Comparison of ENCODE assay signal across 21 mouse cellular contexts in genomic region chr14:76455159-76455558, GRCm38 (mm10). TPM values are rescaled to one million over a fixed set of nuclear protein-coding genes. Genes with fewer than 3 reads are reported as not detected.
DNase-seq lines count a peak whose midpoint lies in the region; ATAC-seq and TF ChIP-seq lines count a peak whose summit lies in the region.
"Had no signal": no experiment of that assay in that cellular context is flagged by ENCODE, and none has a peak within 500 bp of the region (broad histone marks: within the 10 kb centered on the region; RNA-seq: fewer than 3 reads in every experiment).

No protein-coding gene starts in this region.

- WGBS in lung, embryonic 14.5 days = 75% methylated on average over 7 of the region's 7 CpGs

- no peaks in the 10 kb centered on the region for H3K79me3 ChIP-seq in C2C12 (ENCODE audit: low read depth)

- no peak for TF ChIP-seq CTCF in lung, embryonic 14.5 days (IDR thresholded peaks at IDR 0.05; ENCODE audit: low read depth)
- TF ChIP-seq CTCF in C2C12 (IDR thresholded peaks at IDR 0.05; ENCODE audit: control insufficient read depth, insufficient read depth, insufficient read length) = no peak

- DNase-seq in frontal cortex, postnatal 14 days (ENCODE audit: low spot score in 2 of 2) = no peak
- peak; percentile 9 for DNase-seq in lung, embryonic 14.5 days
- DNase-seq in lung, postnatal 36 days = no peak
- peak; percentile 14 for DNase-seq in adipocyte (ENCODE audit: low spot score)
- DNase-seq in ovary, postnatal 14 days (ENCODE audit: low spot score) = no peak
- DNase-seq: adrenal gland, postnatal 36 days; B cell, adult 2 months; cerebellum, adult 8-10 months; gastrocnemius, postnatal 10 days; heart, adult 2 months; kidney, adult 11 months; lung, postnatal 14 days; right cerebral cortex, adult 18-20 months; thymus, postnatal 36 days had no signal

- H3K27ac ChIP-seq in lung, embryonic 14.5 days (ENCODE audit: low read depth) = 0 out of 2 replicates have a peak overlapping the region, but pooled peaks have one; percentile 8
- H3K27ac ChIP-seq: embryonic facial prominence, embryonic 10.5 days; heart, adult 2 months; limb, embryonic 12.5 days; liver, embryonic 12.5 days had no signal

- H3K4me3 ChIP-seq in lung, embryonic 14.5 days (ENCODE audit: low read depth, low read length) = no peak overlapping the region
- no peak overlapping the region for H3K4me3 ChIP-seq in C2C12 (ENCODE audit: insufficient read depth, poor library complexity, severe bottlenecking)
- H3K4me3 ChIP-seq: embryonic facial prominence, embryonic 10.5 days; heart, adult 2 months; limb, embryonic 12.5 days; liver, embryonic 12.5 days had no signal

- no peaks in the 10 kb centered on the region for H3K36me3 ChIP-seq in lung, embryonic 14.5 days (ENCODE audit: insufficient read depth)
- H3K36me3 ChIP-seq in C2C12 (ENCODE audit: control insufficient read depth, insufficient read depth) = no peaks in the 10 kb centered on the region
- H3K36me3 ChIP-seq: liver, embryonic 12.5 days had no signal

- H3K9ac ChIP-seq in lung, embryonic 14.5 days = no peak overlapping the region
- H3K9ac ChIP-seq: limb, embryonic 12.5 days; liver, embryonic 12.5 days had no signal

- H3K4me2 ChIP-seq in lung, embryonic 14.5 days = no peak overlapping the region
- H3K4me2 ChIP-seq: limb, embryonic 12.5 days; liver, embryonic 12.5 days had no signal

- 0 out of 2 replicates have a peak, but pooled peaks have one; percentile 17 for ATAC-seq in frontal cortex, adult (ENCODE audit: low TSS enrichment)
- ATAC-seq in lung, embryonic 14.5 days (ENCODE audit: insufficient read depth) = no peak
- no peak for ATAC-seq in erythroid progenitor cell, adult 5-6 weeks (replicated peaks; ENCODE audit: low FRiP score, poor library complexity, severe bottlenecking)
- ATAC-seq: activated CD4-positive, CD25-positive, alpha-beta regulatory T cell, adult 4 months; liver, embryonic 12.5 days had no signal

- H3K9me3 ChIP-seq in lung, embryonic 14.5 days (ENCODE audit: low read depth, low read length) = no peaks in the 10 kb centered on the region
- H3K9me3 ChIP-seq: embryonic facial prominence, embryonic 10.5 days; limb, embryonic 12.5 days; liver, embryonic 12.5 days had no signal

- peaks cover 36% of the 10 kb centered on the region for H3K4me1 ChIP-seq in lung, embryonic 14.5 days (ENCODE audit: insufficient read depth)
- H3K4me1 ChIP-seq: limb, embryonic 12.5 days; liver, embryonic 12.5 days had no signal

- no peak overlapping the region for H3ac ChIP-seq in C2C12 (ENCODE audit: control insufficient read depth, insufficient read length, low read depth)

- no peaks in the 10 kb centered on the region for H3K27me3 ChIP-seq in lung, embryonic 14.5 days (ENCODE audit: insufficient read depth, low read length)
- no peaks in the 10 kb centered on the region for H3K27me3 ChIP-seq in C2C12 (ENCODE audit: control insufficient read depth, insufficient read depth, insufficient read length)
- H3K27me3 ChIP-seq: limb, embryonic 12.5 days; liver, embryonic 12.5 days had no signal

- no peaks in the 10 kb centered on the region for H3K79me2 ChIP-seq in C2C12 (ENCODE audit: control insufficient read depth, insufficient read depth)

TF ChIP-seq in C2C12, 6 proteins besides CTCF, POLR2A, EP300 and RAD21:
- TF ChIP-seq MYOG (IDR thresholded peaks at IDR 0.05; ENCODE audit: control insufficient read depth, extremely low read depth, insufficient read length) (no peak), CEBPB (IDR thresholded peaks at IDR 0.05; ENCODE audit: low read depth) (peak; percentile 27)

RNA-seq across cellular contexts. Expression of gene Tsc22d1, which starts 40.4 kb away (rescaled TPM):
- polyA plus RNA-seq in lung, embryonic 14.5 days (2014; fragmentation: Nextera tagmentation; extraction: Ambion mirVana) = 645 and 660 TPM in 2 replicates
- polyA plus RNA-seq in C2C12 (2012; fragmentation: generic; extraction: Trizol) = 546 TPM
- 51.1 and 58.7 TPM in 2 replicates for total RNA-seq in erythroid progenitor cell, adult 5-6 weeks (2015; ENCODE audit: low replicate concordance)
- total RNA-seq in erythroid progenitor cell, adult 5-6 weeks (2017; ENCODE audit: low replicate concordance) = 20.2 and 41.1 TPM in 2 replicates

Comparison
In these comparisons a context has a peak if more than half of its experiments do, and no peak if none do; other contexts are left out.
1. DNase-seq: peak in lung, embryonic 14.5 days (single experiment) and adipocyte (single experiment); none in frontal cortex, postnatal 14 days (0 of 2), lung, postnatal 36 days (single experiment) and ovary, postnatal 14 days (single experiment).